ENCODE assay signal across 8 mouse cellular contexts in the genomic region with DNA sequence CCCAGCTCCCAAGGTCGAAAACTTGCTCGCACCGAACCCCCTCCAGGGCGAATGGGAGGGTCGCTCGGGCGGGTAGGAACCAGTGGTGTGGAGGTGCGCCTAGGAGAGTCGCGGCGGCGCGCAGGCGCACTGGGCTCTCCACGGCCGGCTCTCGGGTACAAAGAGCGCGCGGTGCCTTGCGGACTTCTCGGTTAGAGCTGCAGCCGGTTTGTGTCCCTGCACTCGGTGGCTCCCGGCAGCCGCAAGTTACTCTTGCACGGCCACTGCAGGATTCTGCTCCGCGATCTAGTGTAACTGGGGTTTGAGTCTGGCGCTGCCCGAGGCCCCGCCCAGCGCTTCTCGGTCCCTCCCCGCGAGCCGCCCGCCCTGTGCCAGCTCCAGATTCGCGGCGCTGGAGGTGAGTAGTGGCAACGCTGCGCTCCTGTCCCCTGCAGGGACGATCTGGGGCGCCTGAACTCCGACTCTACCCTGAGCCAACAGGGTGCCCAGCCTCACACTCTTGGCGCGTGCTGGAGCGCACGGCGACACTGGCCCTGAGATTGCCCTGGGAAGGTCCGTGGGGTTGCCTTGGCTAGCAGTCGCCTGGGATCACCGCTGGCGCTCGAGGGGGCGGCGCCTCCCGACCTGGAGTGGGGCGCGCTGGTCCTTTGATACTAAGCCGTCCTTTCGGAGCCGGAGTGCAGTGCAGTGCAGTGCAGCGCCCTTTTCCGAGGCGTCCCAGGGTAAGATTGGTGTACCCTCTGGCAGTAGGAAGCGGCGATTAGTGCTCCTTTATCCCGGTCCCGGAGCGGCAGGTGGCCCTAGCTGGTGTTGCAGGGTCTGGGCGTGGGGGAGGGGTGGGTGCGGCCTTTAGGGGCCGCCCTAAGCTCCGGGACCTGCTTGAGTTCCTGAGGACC. TPM values are rescaled to one million over a fixed set of nuclear protein-coding genes. Genes with fewer than 3 reads are reported as not detected.
A peak's percentile ranks its signal among the peaks of the same experiment; 100 is the strongest.
DNase-seq lines count a peak whose midpoint lies in the region; ATAC-seq and TF ChIP-seq lines count a peak whose summit lies in the region.

A gene (plus strand): TSS at position 380 of the 896 bp plus-strand sequence.

- under 1% methylated on average over 76 of the region's 76 CpGs for WGBS in embryonic facial prominence, embryonic 15.5 days
- 2% methylated on average over 65 of the region's 76 CpGs for WGBS in limb, embryonic 14.5 days
- under 1% methylated on average over 76 of the region's 76 CpGs for WGBS in midbrain, embryonic 14.5 days
- under 1% methylated on average over 76 of the region's 76 CpGs for WGBS in stomach, embryonic 14.5 days

- H3K9me3 ChIP-seq in embryonic facial prominence, embryonic 15.5 days (replicated peaks), result no peaks in the 10 kb centered on the region
- H3K9me3 ChIP-seq in limb, embryonic 14.5 days (ENCODE audit: control insufficient read depth, low read length), result no peaks in the 10 kb centered on the region
- H3K9me3 ChIP-seq in midbrain, embryonic 14.5 days (ENCODE audit: control insufficient read depth, low read length), result no peaks in the 10 kb centered on the region
- H3K9me3 ChIP-seq in stomach, embryonic 14.5 days (ENCODE audit: control insufficient read depth, low read depth, low read length), result no peaks in the 10 kb centered on the region

- peaks cover 13% of the 10 kb centered on the region for H3K4me1 ChIP-seq in embryonic facial prominence, embryonic 15.5 days
- H3K4me1 ChIP-seq in limb, embryonic 14.5 days (ENCODE audit: control insufficient read depth, insufficient read depth, low read length), result no peaks in the 10 kb centered on the region; the same call in 1 of the 2 replicates
- H3K4me1 ChIP-seq in midbrain, embryonic 14.5 days (ENCODE audit: control insufficient read depth, insufficient read depth, low read length), result peaks cover 10% of the 10 kb centered on the region; the same call in 1 of the 2 replicates
- H3K4me1 ChIP-seq in stomach, embryonic 14.5 days (ENCODE audit: control insufficient read depth, insufficient read depth, low read length), result peaks cover 5% of the 10 kb centered on the region; the same call in 1 of the 2 replicates

- H3K4me2 ChIP-seq in embryonic facial prominence, embryonic 15.5 days (replicated peaks), result peak within 1 kb of the TSS; percentile 100
- H3K4me2 ChIP-seq in limb, embryonic 14.5 days (replicated peaks; ENCODE audit: low read depth, low read length, severe bottlenecking), result peak within 1 kb of the TSS; percentile 99
- peak within 1 kb of the TSS; percentile 99 for H3K4me2 ChIP-seq in midbrain, embryonic 14.5 days (ENCODE audit: low read length)
- peak within 1 kb of the TSS; percentile 96 for H3K4me2 ChIP-seq in stomach, embryonic 14.5 days (replicated peaks; ENCODE audit: low read depth, low read length)

- 0 out of 2 replicates have a peak, but pooled peaks have one; percentile 12 for TF ChIP-seq POLR2A in limb, embryonic 14.5 days (IDR thresholded peaks at IDR 0.05; ENCODE audit: borderline replicate concordance, extremely low read depth, insufficient read depth, insufficient read length)

- peak within 1 kb of the TSS; percentile 7 for H3K9ac ChIP-seq in embryonic facial prominence, embryonic 15.5 days
- peak within 1 kb of the TSS; percentile 58 for H3K9ac ChIP-seq in limb, embryonic 14.5 days (ENCODE audit: low read depth, low read length, severe bottlenecking)
- peak within 1 kb of the TSS; percentile 65 for H3K9ac ChIP-seq in midbrain, embryonic 14.5 days (replicated peaks; ENCODE audit: low read length)
- peak within 1 kb of the TSS; percentile 31; the same call in 1 of the 2 replicates for H3K9ac ChIP-seq in stomach, embryonic 14.5 days (replicated peaks; ENCODE audit: low read depth, low read length)

- no peaks in the 10 kb centered on the region for H3K36me3 ChIP-seq in embryonic facial prominence, embryonic 15.5 days
- no peaks in the 10 kb centered on the region for H3K36me3 ChIP-seq in limb, embryonic 14.5 days (ENCODE audit: control insufficient read depth, insufficient read depth, low read length)
- H3K36me3 ChIP-seq in midbrain, embryonic 14.5 days (ENCODE audit: control insufficient read depth, insufficient read depth, low read length), result no peaks in the 10 kb centered on the region
- no peaks in the 10 kb centered on the region for H3K36me3 ChIP-seq in stomach, embryonic 14.5 days (ENCODE audit: control insufficient read depth, insufficient read depth, low read length)

- H3K4me3 ChIP-seq in embryonic facial prominence, embryonic 15.5 days (replicated peaks), result peak within 1 kb of the TSS; percentile 67
- peak within 1 kb of the TSS; percentile 70 for H3K4me3 ChIP-seq in limb, embryonic 14.5 days (replicated peaks; ENCODE audit: low read length)
- peak within 1 kb of the TSS; percentile 71 for H3K4me3 ChIP-seq in midbrain, embryonic 14.5 days (replicated peaks; ENCODE audit: low read depth, low read length)
- H3K4me3 ChIP-seq in stomach, embryonic 14.5 days (ENCODE audit: low read depth, low read length), result peak within 1 kb of the TSS; percentile 66

- peaks cover 18% of the 10 kb centered on the region for H3K27me3 ChIP-seq in embryonic facial prominence, embryonic 15.5 days
- peaks cover 13% of the 10 kb centered on the region for H3K27me3 ChIP-seq in limb, embryonic 14.5 days (ENCODE audit: control insufficient read depth, insufficient read depth, low read length)
- peaks cover 22% of the 10 kb centered on the region; the same call in 1 of the 2 replicates for H3K27me3 ChIP-seq in midbrain, embryonic 14.5 days (ENCODE audit: control insufficient read depth, insufficient read depth, low read length)
- H3K27me3 ChIP-seq in stomach, embryonic 14.5 days (ENCODE audit: control insufficient read depth, insufficient read depth, low read length), result 0 out of 2 replicates have a peak, but pooled peaks cover 3% of the 10 kb centered on the region

- peak; percentile 84 for ATAC-seq in embryonic facial prominence, embryonic 15.5 days (ENCODE audit: insufficient number of reproducible peaks, low FRiP score, low TSS enrichment, low read depth)
- peak; percentile 86 for ATAC-seq in limb, embryonic 14.5 days (ENCODE audit: low FRiP score, low read depth)
- ATAC-seq in midbrain, embryonic 14.5 days (ENCODE audit: low FRiP score, low TSS enrichment), result peak; percentile 85
- ATAC-seq in stomach, embryonic 14.5 days (ENCODE audit: insufficient number of reproducible peaks, insufficient read depth, low FRiP score, low read depth), result peak; percentile 87

- H3K27ac ChIP-seq in embryonic facial prominence, embryonic 15.5 days (replicated peaks), result peak within 1 kb of the TSS; percentile 61; the same call in 1 of the 2 replicates
- peak within 1 kb of the TSS; percentile 33; the same call in 1 of the 2 replicates for H3K27ac ChIP-seq in limb, embryonic 14.5 days (replicated peaks; ENCODE audit: low read depth, low read length)
- peak within 1 kb of the TSS; percentile 60; the same call in 1 of the 2 replicates for H3K27ac ChIP-seq in midbrain, embryonic 14.5 days (replicated peaks; ENCODE audit: low read depth, low read length)
- peak within 1 kb of the TSS; percentile 28 for H3K27ac ChIP-seq in stomach, embryonic 14.5 days (ENCODE audit: low read length)

- DNase-seq in cerebellum, adult 18-20 months, result peak; percentile 14 to 17
- no peak for DNase-seq in cerebellum, adult 11 months
- peak; percentile 21 to 54 for DNase-seq in heart, adult 9 months (ENCODE audit: low spot score in 2 of 2)
- peak; percentile 80 to 85 for DNase-seq in kidney, adult 8-10 months
- peak; percentile 52 for DNase-seq in limb, embryonic 14.5 days (ENCODE audit: low spot score)
- DNase-seq in midbrain, embryonic 14.5 days, result peak; percentile 88

RNA-seq across cellular contexts. Expression of the gene that starts here (rescaled TPM):
- polyA plus RNA-seq in embryonic facial prominence, embryonic 15.5 days (2015; fragmentation: Nextera tagmentation; extraction: Ambion mirVana), result 26.2 and 26.6 TPM in 2 replicates
- 38.2 and 51.3 TPM in 2 replicates for polyA plus RNA-seq in limb, embryonic 14.5 days (2012; rRNA removed)
- 26.0 and 35.5 TPM in 2 replicates for polyA plus RNA-seq in limb, embryonic 14.5 days (2014; fragmentation: Nextera tagmentation; extraction: Ambion mirVana)
- polyA plus RNA-seq in midbrain, embryonic 14.5 days (2014; fragmentation: Nextera tagmentation; extraction: Ambion mirVana), result 4.6 and 4.7 TPM in 2 replicates
- polyA plus RNA-seq in stomach, embryonic 14.5 days (2014; fragmentation: Nextera tagmentation; extraction: Ambion mirVana), result 21.8 and 24.7 TPM in 2 replicates

Comparison
In these comparisons a context has a peak if more than half of its experiments do, and no peak if none do; other contexts are left out.
1. H3K9ac ChIP-seq: peak in every context shown above with its lines; median percentile 65 in midbrain, embryonic 14.5 days; 58 in limb, embryonic 14.5 days; 31 in stomach, embryonic 14.5 days; 7 in embryonic facial prominence, embryonic 15.5 days.